Mouse (Mus musculus) Muller cell, postnatal 12 days (primary cell): ENCODE data around the gene Rpl23a.
"Not testable (repeated sequence)": the region's sequence is repeated elsewhere in the genome, so short reads cannot be mapped to it uniquely, and the experiment has no call there.

Experiments used
- DNase-seq: peaks from one replicate; pipeline ENCODE4 v3.0.0-alpha.2; 2015; ENCODE audit errors: inconsistent ontology term

The Rpl23a gene

GRCm38 (mm10) chr11:78146707-78147543, 36.5 kb downstream of the Rpl23a start:
- DNase-seq, result no peak

- DNase-seq, result no peak
Measured at GRCm38 (mm10) chr11:78146168-78146567, 37.2 kb downstream of the Rpl23a start.

GRCm38 (mm10) chr11:78143520-78143919, 39.9 kb downstream of the Rpl23a start:
- no peak for DNase-seq

GRCm38 (mm10) chr11:78140665-78141064, 42.7 kb downstream of the Rpl23a start:
- no peak for DNase-seq

- no peak for DNase-seq
Measured at GRCm38 (mm10) chr11:78138023-78138422, 45.4 kb downstream of the Rpl23a start.

- DNase-seq, result no peak
Measured at GRCm38 (mm10) chr11:78137584-78137983, 45.8 kb downstream of the Rpl23a start.

GRCm38 (mm10) chr11:78136132-78136531, 47.3 kb downstream of the Rpl23a start:
- DNase-seq, result no peak

- not testable (repeated sequence) for DNase-seq
Measured at GRCm38 (mm10) chr11:78135314-78135713, 48.1 kb downstream of the Rpl23a start.

- no peak for DNase-seq
Measured at GRCm38 (mm10) chr11:78134344-78134743, 49.0 kb downstream of the Rpl23a start.

GRCm38 (mm10) chr11:78133915-78134314, 49.5 kb downstream of the Rpl23a start:
- DNase-seq, result no peak
